Comparison of ENCODE assay signal across 8 mouse cellular contexts in the genomic region with DNA sequence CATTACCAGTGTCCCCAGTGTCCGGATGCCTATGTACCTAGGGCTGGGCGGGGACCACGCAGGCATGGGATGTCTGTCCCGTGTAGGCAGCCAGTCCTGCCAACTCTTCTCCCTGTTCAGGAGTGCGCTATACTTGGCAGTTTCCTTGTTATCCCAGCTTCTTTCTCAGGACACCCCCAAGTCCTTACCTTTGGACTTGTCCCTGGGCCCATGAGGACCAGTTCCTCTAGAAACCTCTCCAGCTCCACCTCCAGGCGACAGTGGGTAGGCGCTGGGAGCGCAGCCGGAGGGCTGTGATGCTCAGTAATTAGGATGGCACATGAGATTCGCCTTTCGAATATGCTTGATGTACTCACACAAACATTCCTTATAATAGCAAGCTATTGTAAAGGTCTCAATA. TPM values are rescaled to one million over a fixed set of nuclear protein-coding genes. Genes with fewer than 3 reads are reported as not detected.
A peak's percentile ranks its signal among the peaks of the same experiment; 100 is the strongest.
DNase-seq lines count a peak whose midpoint lies in the region; ATAC-seq lines count a peak whose summit lies in the region.

No protein-coding gene starts in this region.

- no peak for DNase-seq in forebrain, embryonic 10.5 days (ENCODE audit: extremely low spot score, low spot score)
- peak; percentile 37 for DNase-seq in urinary bladder, postnatal 14 days (ENCODE audit: low spot score)
- DNase-seq in urinary bladder, postnatal 4 days (ENCODE audit: low spot score in 2 of 2): no peak
- peak; percentile 22 for DNase-seq in naive thymus-derived CD4-positive, alpha-beta T cell, adult 2 months (ENCODE audit: low read depth)
- no peak for DNase-seq in frontal cortex, postnatal 14 days (ENCODE audit: low spot score in 2 of 2)
- DNase-seq in cerebellum, adult 9-10 months: no peak

- peaks cover 70% of the 10 kb centered on the region for H3K4me1 ChIP-seq in forebrain, embryonic 10.5 days
- H3K4me1 ChIP-seq in forebrain, embryonic 16.5 days (replicated peaks; ENCODE audit: control insufficient read depth, insufficient read depth, low read length): peaks cover 33% of the 10 kb centered on the region
- H3K4me1 ChIP-seq in kidney, embryonic 16.5 days (ENCODE audit: insufficient read depth, low read length): peaks cover 21% of the 10 kb centered on the region

- H3K9me3 ChIP-seq in forebrain, embryonic 10.5 days: no peaks in the 10 kb centered on the region
- no peaks in the 10 kb centered on the region for H3K9me3 ChIP-seq in forebrain, embryonic 16.5 days (ENCODE audit: control insufficient read depth, low read length)
- no peaks in the 10 kb centered on the region for H3K9me3 ChIP-seq in kidney, embryonic 16.5 days (ENCODE audit: low read length)

- H3K27me3 ChIP-seq in forebrain, embryonic 10.5 days (ENCODE audit: poor library complexity, severe bottlenecking): peaks cover 100% of the 10 kb centered on the region
- H3K27me3 ChIP-seq in forebrain, embryonic 16.5 days (replicated peaks; ENCODE audit: control insufficient read depth, insufficient read depth, low read length): peaks cover 10% of the 10 kb centered on the region; the same call in 1 of the 2 replicates
- H3K27me3 ChIP-seq in kidney, embryonic 16.5 days (ENCODE audit: insufficient read depth, low read length): peaks cover 66% of the 10 kb centered on the region

- peak overlapping the region; percentile 88 for H3K27ac ChIP-seq in forebrain, embryonic 10.5 days
- no peak overlapping the region for H3K27ac ChIP-seq in forebrain, embryonic 16.5 days (ENCODE audit: low read length)
- no peak overlapping the region for H3K27ac ChIP-seq in kidney, embryonic 16.5 days (ENCODE audit: low read length)

- H3K9ac ChIP-seq in forebrain, embryonic 16.5 days (replicated peaks; ENCODE audit: low read depth, low read length): no peak overlapping the region
- no peak overlapping the region for H3K9ac ChIP-seq in kidney, embryonic 16.5 days (replicated peaks; ENCODE audit: low read length)

- H3K4me3 ChIP-seq in forebrain, embryonic 10.5 days: peak overlapping the region; percentile 54
- no peak overlapping the region for H3K4me3 ChIP-seq in forebrain, embryonic 16.5 days (replicated peaks; ENCODE audit: low read length)
- no peak overlapping the region for H3K4me3 ChIP-seq in kidney, embryonic 16.5 days (ENCODE audit: low read length)

- no peaks in the 10 kb centered on the region for H3K36me3 ChIP-seq in forebrain, embryonic 10.5 days (replicated peaks)
- no peaks in the 10 kb centered on the region for H3K36me3 ChIP-seq in forebrain, embryonic 16.5 days (ENCODE audit: control insufficient read depth, insufficient read depth)
- no peaks in the 10 kb centered on the region for H3K36me3 ChIP-seq in kidney, embryonic 16.5 days (ENCODE audit: insufficient read depth, low read length)

- no peak overlapping the region for H3K4me2 ChIP-seq in forebrain, embryonic 16.5 days (ENCODE audit: low read length)
- no peak overlapping the region for H3K4me2 ChIP-seq in kidney, embryonic 16.5 days (replicated peaks; ENCODE audit: low read depth, low read length)

- no peak for ATAC-seq in forebrain, embryonic 16.5 days
- peak; percentile 24 for ATAC-seq in kidney, embryonic 16.5 days (ENCODE audit: low FRiP score, low TSS enrichment)

- WGBS in forebrain, embryonic 10.5 days: 10% methylated on average over 11 of the region's 11 CpGs
- WGBS in forebrain, embryonic 16.5 days: 13% methylated on average over 11 of the region's 11 CpGs
- WGBS in kidney, embryonic 16.5 days: 21% methylated on average over 11 of the region's 11 CpGs

RNA-seq across cellular contexts. Expression of a gene that starts 13.4 kb away (rescaled TPM):
- 0.31 and 0.69 TPM in 2 replicates for polyA plus RNA-seq in forebrain, embryonic 10.5 days (2016; fragmentation: Nextera tagmentation; extraction: Ambion mirVana)
- 0.62 and 1.7 TPM in 2 replicates for polyA plus RNA-seq in forebrain, embryonic 16.5 days (2015; fragmentation: Nextera tagmentation; extraction: Ambion mirVana)
- not detected in 2 replicates for polyA plus RNA-seq in kidney, embryonic 16.5 days (2015; fragmentation: Nextera tagmentation; extraction: Ambion mirVana)

RNA-seq across cellular contexts. Expression of a gene that starts 20.0 kb away (rescaled TPM):
- 0.58 and 2.1 TPM in 2 replicates for polyA plus RNA-seq in forebrain, embryonic 10.5 days (2016; fragmentation: Nextera tagmentation; extraction: Ambion mirVana)
- polyA plus RNA-seq in forebrain, embryonic 16.5 days (2015; fragmentation: Nextera tagmentation; extraction: Ambion mirVana): 116 and 179 TPM in 2 replicates
- polyA plus RNA-seq in kidney, embryonic 16.5 days (2015; fragmentation: Nextera tagmentation; extraction: Ambion mirVana): 0.99 and 1.9 TPM in 2 replicates

RNA-seq across cellular contexts. Expression of a gene that starts 25.8 kb away (rescaled TPM):
- polyA plus RNA-seq in forebrain, embryonic 10.5 days (2016; fragmentation: Nextera tagmentation; extraction: Ambion mirVana): 80.6 and 81.1 TPM in 2 replicates
- polyA plus RNA-seq in forebrain, embryonic 16.5 days (2015; fragmentation: Nextera tagmentation; extraction: Ambion mirVana): 72.7 and 76.3 TPM in 2 replicates
- 57.7 and 58.8 TPM in 2 replicates for polyA plus RNA-seq in kidney, embryonic 16.5 days (2015; fragmentation: Nextera tagmentation; extraction: Ambion mirVana)

RNA-seq across cellular contexts. Expression of a gene that starts 26.1 kb away (rescaled TPM):
- polyA plus RNA-seq in forebrain, embryonic 10.5 days (2016; fragmentation: Nextera tagmentation; extraction: Ambion mirVana): 39.2 and 41.7 TPM in 2 replicates
- 54.5 and 62.0 TPM in 2 replicates for polyA plus RNA-seq in forebrain, embryonic 16.5 days (2015; fragmentation: Nextera tagmentation; extraction: Ambion mirVana)
- polyA plus RNA-seq in kidney, embryonic 16.5 days (2015; fragmentation: Nextera tagmentation; extraction: Ambion mirVana): 38.0 and 40.6 TPM in 2 replicates

RNA-seq across cellular contexts. Expression of a gene that starts 30.9 kb away (rescaled TPM):
- polyA plus RNA-seq in forebrain, embryonic 10.5 days (2016; fragmentation: Nextera tagmentation; extraction: Ambion mirVana): not detected in 2 replicates
- polyA plus RNA-seq in forebrain, embryonic 16.5 days (2015; fragmentation: Nextera tagmentation; extraction: Ambion mirVana): not detected in 2 replicates
- polyA plus RNA-seq in kidney, embryonic 16.5 days (2015; fragmentation: Nextera tagmentation; extraction: Ambion mirVana): 0.27 and 0.62 TPM in 2 replicates

Comparison
In these comparisons a context has a peak if more than half of its experiments do, and no peak if none do; other contexts are left out.
1. DNase-seq: peak in urinary bladder, postnatal 14 days (single experiment) and naive thymus-derived CD4-positive, alpha-beta T cell, adult 2 months (single experiment); none in forebrain, embryonic 10.5 days (single experiment), urinary bladder, postnatal 4 days (0 of 2), frontal cortex, postnatal 14 days (0 of 2) and cerebellum, adult 9-10 months (single experiment).
2. RNA of a gene that starts 20.0 kb away (polyA plus RNA-seq): 116 to 179 TPM in forebrain, embryonic 16.5 days; 0.58 to 2.1 TPM in forebrain, embryonic 10.5 days and 0.99 to 1.9 TPM in kidney, embryonic 16.5 days; every median in the first group is over 10 times any median in the second.